Mouse (Mus musculus) small intestine, adult 2 months (tissue): ENCODE measurements around the gene Sall2.

Source experiments
- CTCF ChIP-seq: fragments of 200-500 bp; IDR thresholded peaks from 2 replicates; pipeline ENCODE4 v1.5.1; 2012; ENCODE audit warnings: low read depth, mild to moderate bottlenecking, control low read depth, inconsistent platforms, low read length, moderate library complexity, mixed read lengths; ENCODE audit not compliant: insufficient replicate concordance, insufficient read length; ENCODE audit errors: extremely low read depth
- POLR2A ChIP-seq: fragments of 200-500 bp; IDR thresholded peaks from 2 replicates; pipeline ENCODE4 v1.6.1; 2012; ENCODE audit warnings: low read depth, mild to moderate bottlenecking, control low read depth, inconsistent platforms, low read length, moderate library complexity

DNA sequence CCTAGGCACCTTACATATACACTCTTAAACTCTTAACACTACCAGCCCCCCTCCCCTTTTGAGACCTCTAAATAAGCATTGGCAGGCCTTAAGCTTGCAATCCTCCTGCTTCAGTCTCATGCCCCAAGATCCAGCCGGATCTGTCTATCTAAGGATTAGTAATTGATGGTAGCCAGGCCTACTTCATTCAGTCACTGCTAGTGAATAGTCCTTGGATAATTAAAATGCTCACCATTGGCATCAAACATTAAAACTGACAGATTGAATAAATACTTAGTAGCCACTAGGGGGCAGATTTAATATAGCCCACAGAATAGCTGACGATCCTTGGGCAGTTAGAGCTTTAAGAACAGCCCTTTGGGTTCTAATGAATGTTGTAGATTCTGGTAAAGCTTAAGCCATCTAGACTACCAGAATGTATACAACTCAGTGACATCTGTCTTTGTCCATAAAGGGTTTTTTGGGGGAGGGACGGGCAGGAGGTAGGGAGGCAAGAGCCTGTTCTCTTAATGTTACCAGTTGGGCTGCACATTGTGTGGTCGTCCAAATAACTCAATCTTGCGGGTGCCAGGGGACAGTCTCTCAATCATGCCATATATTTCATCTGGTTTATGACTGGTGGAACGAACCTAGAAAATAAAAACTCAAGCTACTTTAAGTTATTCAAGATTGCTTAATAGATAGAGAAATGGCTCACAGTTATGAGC lies 32.9 kb downstream of the Sall2 start:
- TF ChIP-seq CTCF (no peak), POLR2A (no peak)
